Mouse (Mus musculus): ENCODE data around the gene Olfr171.
"Not testable (repeated sequence)": the region's sequence is repeated elsewhere in the genome, so short reads cannot be mapped to it uniquely, and the experiment has no call there.

Olfr171 gene

GRCm38 (mm10) chr16:19629816-19630215 lies at the start of gene Olfr171:
Gene Olfr171, minus strand, starts transcription at chr16:19629916.
- no peak for DNase-seq (ENCODE audit: extremely low spot score, low read depth, low spot score)

GRCm38 (mm10) chr16:19670768-19671357 lies 41.1 kb upstream of the Olfr171 start:
- DNase-seq (ENCODE audit: extremely low spot score, low read depth, low spot score), result no peak

GRCm38 (mm10) chr16:19666312-19666711 lies 36.6 kb upstream of the Olfr171 start:
- no peak for DNase-seq (ENCODE audit: extremely low spot score, low read depth, low spot score)

GRCm38 (mm10) chr16:19611782-19612181 lies 17.9 kb downstream of the Olfr171 start, which contains the start of gene Olfr170:
Gene Olfr170, minus strand, starts transcription at chr16:19611882.
- DNase-seq (ENCODE audit: extremely low spot score, low read depth, low spot score), result not testable (repeated sequence)

- no peak for DNase-seq (ENCODE audit: extremely low spot score, low read depth, low spot score)
These were observed 26.6 kb downstream of the Olfr171 start for GRCm38 (mm10) chr16:19603166-19603565.
